Mouse (Mus musculus): ENCODE data around the gene Catip. TPM values are rescaled to one million over a fixed set of nuclear protein-coding genes. Genes with fewer than 3 reads are reported as not detected.
A peak's percentile ranks its signal among the peaks of the same experiment; 100 is the strongest.

The Catip gene
- polyA plus RNA-seq, 1 experiment from 2014 or later, result 1.5 TPM

DNA sequence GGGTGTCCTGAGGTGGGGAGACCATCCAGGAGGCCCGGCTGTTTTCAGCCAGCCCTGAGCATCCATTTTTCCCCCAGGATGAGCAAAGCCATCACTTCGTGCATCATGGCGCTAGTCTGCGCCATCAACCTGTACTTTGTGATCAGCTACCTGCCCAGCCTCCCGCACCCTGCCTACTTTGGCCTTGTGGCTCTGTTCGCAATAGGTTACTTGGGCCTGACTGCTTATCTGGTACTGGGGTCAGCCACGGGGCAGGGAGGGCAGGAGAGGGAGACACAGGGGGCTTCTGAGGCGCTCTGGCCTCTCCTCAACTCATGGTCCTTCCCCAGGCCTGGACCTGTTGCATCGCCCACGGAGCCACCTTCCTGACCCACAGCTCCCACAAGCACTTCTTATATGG, 23.2 kb downstream of the Catip start:
- Histone ChIP-seq H3K9me3 (no peaks in the 10 kb centered on the region), H3K27me3 (no peaks in the 10 kb centered on the region), H3K36me3 (no peaks in the 10 kb centered on the region), H3K9ac (replicated peaks) (no peak overlapping the region), H3K27ac (0 out of 2 replicates have a peak overlapping the region, but pooled peaks have one; percentile 4), H3K4me3 (replicated peaks) (no peak overlapping the region), H3K4me1 (replicated peaks) (peaks cover 19% of the 10 kb centered on the region), H3K4me2 (no peak overlapping the region)
- no peak for ATAC-seq (ENCODE audit: insufficient number of reproducible peaks, insufficient read depth, low FRiP score, low TSS enrichment, low read depth)
- WGBS, result 91% methylated on average over 10 of the region's 10 CpGs

- Histone ChIP-seq H3K9ac (replicated peaks) (no peak overlapping the region), H3K27me3 (no peaks in the 10 kb centered on the region), H3K27ac (no peak overlapping the region), H3K4me2 (no peak overlapping the region), H3K4me3 (replicated peaks) (no peak overlapping the region), H3K9me3 (no peaks in the 10 kb centered on the region), H3K4me1 (replicated peaks) (peaks cover 24% of the 10 kb centered on the region), H3K36me3 (no peaks in the 10 kb centered on the region)
- ATAC-seq (ENCODE audit: insufficient number of reproducible peaks, insufficient read depth, low FRiP score, low TSS enrichment, low read depth), result no peak
- 85% methylated on average over 8 of the region's 8 CpGs for WGBS
Measured at GRCm38 (mm10) chr1:74385531-74385930, 23.6 kb downstream of the Catip start.

GRCm38 (mm10) chr1:74386363-74386713, 24.4 kb downstream of the Catip start:
- H3K9ac ChIP-seq (replicated peaks), result peak overlapping the region; percentile 65
- ATAC-seq (ENCODE audit: insufficient number of reproducible peaks, insufficient read depth, low FRiP score, low TSS enrichment, low read depth), result no peak

GRCm38 (mm10) chr1:74386714-74387385, 24.9 kb downstream of the Catip start:
- peak overlapping the region; percentile 65 for H3K9ac ChIP-seq (replicated peaks)
- no peaks in the 10 kb centered on the region for H3K9me3 ChIP-seq
- H3K27ac ChIP-seq, result peak overlapping the region; percentile 98
- peak overlapping the region; percentile 65 for H3K4me2 ChIP-seq
- WGBS, result under 1% methylated on average over 26 of the region's 26 CpGs
- H3K36me3 ChIP-seq, result no peaks in the 10 kb centered on the region
- H3K4me1 ChIP-seq (replicated peaks), result peaks cover 29% of the 10 kb centered on the region
- peak overlapping the region; percentile 52 for H3K4me3 ChIP-seq (replicated peaks)
- peak; percentile 89 for ATAC-seq (ENCODE audit: insufficient number of reproducible peaks, insufficient read depth, low FRiP score, low TSS enrichment, low read depth)
- H3K27me3 ChIP-seq, result no peaks in the 10 kb centered on the region

More at GRCm38 (mm10) chr1:74386363-74386713, 24.4 kb downstream of the Catip start:
- Histone ChIP-seq H3K27ac (peak overlapping the region; percentile 98), H3K4me1 (replicated peaks) (peaks cover 29% of the 10 kb centered on the region), H3K9me3 (no peaks in the 10 kb centered on the region), H3K4me2 (peak overlapping the region; percentile 65), H3K27me3 (no peaks in the 10 kb centered on the region), H3K4me3 (replicated peaks) (peak overlapping the region; percentile 52), H3K36me3 (no peaks in the 10 kb centered on the region)
- 67% methylated on average over 7 of the region's 10 CpGs for WGBS

DNA sequence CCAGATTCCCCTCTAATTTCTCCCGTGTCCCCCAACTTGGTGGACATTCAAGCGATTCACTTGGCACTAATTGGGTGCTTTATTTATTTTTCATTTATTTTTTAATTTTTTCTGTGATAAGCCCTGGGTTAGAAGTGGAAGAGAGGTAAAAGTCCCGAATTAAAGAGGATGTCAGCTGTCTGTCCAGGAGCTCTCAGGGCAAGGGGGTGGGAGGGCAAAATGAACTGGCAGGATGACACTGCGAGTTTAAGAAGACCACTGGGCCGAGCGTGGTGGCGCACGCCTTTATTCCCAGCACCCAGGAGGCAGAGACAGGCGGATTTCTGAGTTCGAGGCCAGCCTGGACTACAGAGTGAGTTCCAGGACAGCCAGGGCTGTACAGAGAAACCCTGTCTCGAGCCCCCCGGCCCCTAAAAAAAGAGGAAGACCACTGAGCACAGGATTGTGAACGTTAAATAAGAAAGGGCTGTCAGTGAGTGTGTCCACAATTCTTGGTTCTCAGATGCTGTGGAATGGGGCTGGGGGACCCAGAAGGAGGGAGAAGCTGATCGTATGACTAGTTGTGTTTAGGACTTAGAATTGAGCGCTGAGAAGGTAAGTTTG, 25.6 kb downstream of the Catip start:
- peak overlapping the region; percentile 65 for H3K4me2 ChIP-seq
- no peak overlapping the region for H3K9ac ChIP-seq (replicated peaks)
- H3K4me1 ChIP-seq (replicated peaks), result peaks cover 29% of the 10 kb centered on the region
- H3K27ac ChIP-seq, result peak overlapping the region; percentile 98
- no peak for ATAC-seq (ENCODE audit: insufficient number of reproducible peaks, insufficient read depth, low FRiP score, low TSS enrichment, low read depth)
- WGBS, result 62% methylated on average over 15 of the region's 15 CpGs
- no peaks in the 10 kb centered on the region for H3K27me3 ChIP-seq
- H3K4me3 ChIP-seq (replicated peaks), result peak overlapping the region; percentile 52
- H3K36me3 ChIP-seq, result no peaks in the 10 kb centered on the region
- no peaks in the 10 kb centered on the region for H3K9me3 ChIP-seq

DNA sequence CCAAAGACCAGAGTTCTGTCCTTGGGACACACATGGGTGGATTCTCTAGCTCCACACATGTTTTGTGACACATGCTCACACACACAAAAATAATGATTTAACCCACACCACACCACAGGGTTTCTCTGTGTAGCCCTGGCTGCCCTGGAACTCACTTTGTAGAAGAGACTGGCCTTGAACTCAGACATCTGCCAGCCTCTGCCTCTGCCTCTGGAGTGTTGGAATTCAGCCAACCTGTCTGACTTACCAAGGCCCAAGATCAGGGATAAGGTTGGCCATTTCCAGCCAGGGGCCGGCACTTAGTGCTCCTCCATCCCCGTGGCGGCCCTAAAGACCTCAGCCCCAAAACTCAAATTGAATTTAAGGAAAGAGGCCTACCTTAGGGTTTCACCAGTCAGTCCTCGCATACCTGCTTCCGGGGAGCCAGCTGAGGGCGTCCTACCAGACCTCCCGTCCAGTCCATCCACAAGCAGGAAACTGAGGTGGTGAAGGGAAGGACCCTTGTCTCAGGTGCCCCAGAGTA, 26.6 kb downstream of the Catip start:
- no peak for ATAC-seq (ENCODE audit: insufficient number of reproducible peaks, insufficient read depth, low FRiP score, low TSS enrichment, low read depth)
- H3K9ac ChIP-seq (replicated peaks), result no peak overlapping the region
- no peak overlapping the region for H3K4me2 ChIP-seq

GRCm38 (mm10) chr1:74389831-74390286, 28.0 kb downstream of the Catip start:
- ATAC-seq (ENCODE audit: insufficient number of reproducible peaks, insufficient read depth, low FRiP score, low TSS enrichment, low read depth), result no peak
- Histone ChIP-seq H3K4me3 (replicated peaks) (peak overlapping the region; percentile 94), H3K4me2 (peak overlapping the region; percentile 99), H3K9ac (replicated peaks) (peak overlapping the region; percentile 48), H3K36me3 (peaks cover 19% of the 10 kb centered on the region), H3K27ac (peak overlapping the region; percentile 98), H3K9me3 (no peaks in the 10 kb centered on the region), H3K4me1 (replicated peaks) (peaks cover 42% of the 10 kb centered on the region), H3K27me3 (no peaks in the 10 kb centered on the region)
- WGBS, result 5% methylated on average over 29 of the region's 29 CpGs

More for the DNA sequence above, 26.6 kb downstream of the Catip start:
- Histone ChIP-seq H3K4me1 (replicated peaks) (peaks cover 39% of the 10 kb centered on the region), H3K27ac (peak overlapping the region; percentile 98; the same call in 1 of the 2 replicates), H3K9me3 (no peaks in the 10 kb centered on the region), H3K4me3 (replicated peaks) (no peak overlapping the region), H3K36me3 (peaks cover 5% of the 10 kb centered on the region), H3K27me3 (no peaks in the 10 kb centered on the region)
- 76% methylated on average over 7 of the region's 7 CpGs for WGBS

DNA sequence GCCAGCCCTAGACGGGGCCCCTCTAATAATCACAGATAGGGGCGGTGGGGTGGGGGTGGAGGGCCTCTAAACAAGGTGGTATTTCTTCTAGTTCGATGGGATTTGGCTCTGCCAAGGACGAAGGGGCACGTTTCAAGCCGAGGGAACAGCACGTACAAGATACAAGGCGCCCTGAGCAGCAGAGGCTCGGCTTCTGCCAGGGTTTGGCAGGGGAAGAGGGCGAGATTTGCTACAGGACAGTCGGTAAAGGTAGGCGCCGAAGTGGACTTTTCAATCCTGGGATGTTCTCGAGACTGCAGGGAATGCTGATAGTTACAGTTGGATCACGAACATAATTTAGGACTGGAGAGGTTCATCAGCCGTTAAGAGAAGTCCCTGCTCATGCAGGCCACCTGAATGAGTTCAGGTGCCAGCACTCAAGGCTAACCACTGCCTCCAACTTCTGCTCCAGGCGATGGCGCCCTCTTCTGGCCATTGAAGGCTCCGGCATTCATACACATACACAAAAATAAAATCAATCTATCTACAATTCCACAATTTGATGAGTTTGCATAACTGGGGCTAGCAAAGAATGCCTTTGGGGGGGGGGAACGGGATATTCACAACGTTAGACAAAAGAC, 28.5 kb downstream of the Catip start:
- H3K4me1 ChIP-seq (replicated peaks), result peaks cover 42% of the 10 kb centered on the region

GRCm38 (mm10) chr1:74390924-74391748, 29.2 kb downstream of the Catip start, which contains the start of gene Ctdsp1:
Gene Ctdsp1 (plus strand): TSS chr1:74391509.
- H3K4me1 ChIP-seq (replicated peaks), result peaks cover 42% of the 10 kb centered on the region

More for the DNA sequence above, 28.5 kb downstream of the Catip start:
- peak overlapping the region; percentile 48 for H3K9ac ChIP-seq (replicated peaks)
- peak overlapping the region; percentile 94 for H3K4me3 ChIP-seq (replicated peaks)
- no peaks in the 10 kb centered on the region for H3K27me3 ChIP-seq
- H3K9me3 ChIP-seq, result no peaks in the 10 kb centered on the region
- peak overlapping the region; percentile 99 for H3K4me2 ChIP-seq
- WGBS, result 7% methylated on average over 21 of the region's 21 CpGs
- H3K36me3 ChIP-seq, result peaks cover 24% of the 10 kb centered on the region
- no peak for ATAC-seq (ENCODE audit: insufficient number of reproducible peaks, insufficient read depth, low FRiP score, low TSS enrichment, low read depth)
- peak overlapping the region; percentile 98 for H3K27ac ChIP-seq

GRCm38 (mm10) chr1:74391844-74392441, 30.0 kb downstream of the Catip start:
- under 1% methylated on average over 53 of the region's 63 CpGs for WGBS
- Histone ChIP-seq H3K4me3 (replicated peaks) (peak overlapping the region; percentile 94), H3K27me3 (no peaks in the 10 kb centered on the region), H3K9me3 (no peaks in the 10 kb centered on the region), H3K27ac (peak overlapping the region; percentile 98), H3K36me3 (peaks cover 29% of the 10 kb centered on the region), H3K4me1 (replicated peaks) (peaks cover 47% of the 10 kb centered on the region), H3K9ac (replicated peaks) (peak overlapping the region; percentile 97), H3K4me2 (peak overlapping the region; percentile 99)
- ATAC-seq (ENCODE audit: insufficient number of reproducible peaks, insufficient read depth, low FRiP score, low TSS enrichment, low read depth), result no peak

More at GRCm38 (mm10) chr1:74390924-74391748, 29.2 kb downstream of the Catip start, which contains the start of gene Ctdsp1:
- Histone ChIP-seq H3K4me3 (replicated peaks) (peak within 1 kb of the TSS; percentile 94), H3K4me2 (peak within 1 kb of the TSS; percentile 99), H3K36me3 (peaks cover 29% of the 10 kb centered on the region), H3K9me3 (no peaks in the 10 kb centered on the region), H3K27ac (peak within 1 kb of the TSS; percentile 98), H3K9ac (replicated peaks) (peak within 1 kb of the TSS; percentile 97), H3K27me3 (no peaks in the 10 kb centered on the region)
- 2% methylated on average over 50 of the region's 51 CpGs for WGBS
- peak; percentile 50 for ATAC-seq (ENCODE audit: insufficient number of reproducible peaks, insufficient read depth, low FRiP score, low TSS enrichment, low read depth)

Measured in limb, embryonic 12.5 days (tissue).